Mouse (Mus musculus) lung, adult 2 months (tissue): ENCODE data around the gene Zranb2.

Experiments used
- CTCF ChIP-seq: fragments of 200-500 bp; IDR thresholded peaks from 2 replicates; pipeline ENCODE4 v1.5.1; 2011; ENCODE audit warnings: mild to moderate bottlenecking, low read length, control low read depth; ENCODE audit not compliant: insufficient read depth
- POLR2A ChIP-seq: fragments of 200-500 bp; IDR thresholded peaks from 2 replicates; pipeline ENCODE4 v1.6.1; 2011; ENCODE audit warnings: low read depth, mild to moderate bottlenecking, control low read depth, low read length, borderline replicate concordance; ENCODE audit errors: extremely low read depth

DNA sequence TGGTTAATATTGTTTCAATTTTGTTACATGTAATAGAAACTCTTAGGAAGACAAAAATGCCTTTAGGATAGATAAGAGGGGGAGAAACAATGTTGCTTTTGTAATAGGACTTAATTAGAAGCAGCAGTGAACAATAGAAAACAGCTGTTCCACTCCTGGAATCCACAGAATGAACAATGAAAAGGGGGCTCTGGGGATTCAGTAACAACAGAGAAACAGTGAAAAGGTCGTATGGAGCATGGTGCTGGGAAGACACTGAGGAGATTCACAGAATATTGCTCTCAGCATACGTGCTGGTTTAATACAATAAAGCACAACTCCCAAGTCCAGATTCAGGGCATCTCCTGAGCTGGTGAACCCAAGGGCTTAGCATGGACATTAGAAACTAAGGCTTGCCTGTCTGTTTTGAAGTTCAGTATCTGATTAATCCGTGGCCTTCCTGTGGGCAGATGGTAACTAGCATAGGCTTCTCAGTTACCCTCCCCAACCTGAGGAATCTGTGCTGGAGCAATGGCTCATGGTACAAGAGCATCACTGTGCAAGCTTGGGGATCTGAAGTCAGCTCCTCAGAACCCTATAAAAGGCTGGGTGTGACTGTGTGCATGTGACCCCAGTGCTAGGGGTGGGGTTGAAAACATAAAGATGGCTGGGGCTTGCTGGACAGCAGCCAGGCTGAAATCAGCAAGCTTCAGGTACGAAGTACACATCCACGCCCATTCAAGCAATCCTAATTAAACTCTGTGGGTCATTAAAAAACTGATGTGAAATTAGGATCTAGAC, 48.9 kb downstream of the Zranb2 start:
- TF ChIP-seq CTCF, result no peak
- TF ChIP-seq POLR2A, result no peak
